Mouse (Mus musculus) spleen, adult 2 months (tissue): ENCODE results near the gene AC140267.1.
A peak's percentile ranks its signal among the peaks of the same experiment; 100 is the strongest.

ENCODE experiments used
- CTCF ChIP-seq: fragments of 200-500 bp; IDR thresholded peaks from 2 replicates; pipeline ENCODE4 v1.5.1; 2011; ENCODE audit warnings: mild to moderate bottlenecking, inconsistent platforms; ENCODE audit not compliant: insufficient read depth, insufficient read length, insufficient replicate concordance; ENCODE audit errors: extremely low read depth
- POLR2A ChIP-seq: fragments of 200-500 bp; IDR thresholded peaks from 2 replicates; pipeline ENCODE4 v1.6.1; 2011; ENCODE audit warnings: low read depth, low read length, inconsistent platforms

DNA sequence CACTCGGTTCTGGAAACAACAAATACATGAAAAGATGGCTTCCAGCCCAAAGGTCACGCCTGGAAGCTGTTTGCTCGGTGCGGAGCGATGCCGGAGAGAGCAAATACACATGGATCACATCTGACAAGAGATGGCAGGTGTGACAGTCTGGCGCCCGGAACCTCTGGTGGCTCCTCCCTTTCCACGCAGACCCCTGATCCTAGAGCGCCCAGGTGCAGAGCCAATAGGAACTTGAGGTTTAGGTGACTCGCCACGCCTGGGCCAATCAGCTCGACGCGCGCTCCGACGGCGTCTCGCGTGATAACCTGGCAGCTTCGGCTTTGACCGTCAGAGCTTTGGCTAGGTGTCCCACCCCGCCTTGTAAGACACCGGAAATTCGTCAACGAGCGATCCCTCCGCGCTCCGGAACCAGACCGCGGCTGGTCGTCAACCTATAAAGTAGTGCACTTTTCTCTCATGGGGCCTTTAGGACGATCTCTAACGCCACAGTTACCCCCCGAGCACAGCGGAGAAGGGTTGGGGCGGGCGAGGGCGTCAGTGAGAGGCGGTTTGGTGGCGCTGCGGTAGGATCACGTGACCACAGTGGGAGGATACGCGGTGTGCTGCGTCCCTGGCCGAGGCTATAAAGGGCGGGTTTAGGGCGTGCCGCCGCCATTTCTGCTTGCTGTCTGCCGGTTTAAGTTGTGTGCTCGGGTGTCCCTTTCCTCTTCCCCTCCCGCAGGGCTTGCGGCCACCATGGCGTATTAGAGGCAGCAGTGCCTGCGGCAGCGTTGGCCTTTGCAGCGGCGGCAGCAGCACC is 19.4 kb downstream of the AC140267.1 start, which contains the start of gene Atf4:
- peak; percentile 99 for TF ChIP-seq POLR2A
- TF ChIP-seq CTCF = no peak
